Mouse (Mus musculus): ENCODE data around the gene Tbl1x.

DNA sequence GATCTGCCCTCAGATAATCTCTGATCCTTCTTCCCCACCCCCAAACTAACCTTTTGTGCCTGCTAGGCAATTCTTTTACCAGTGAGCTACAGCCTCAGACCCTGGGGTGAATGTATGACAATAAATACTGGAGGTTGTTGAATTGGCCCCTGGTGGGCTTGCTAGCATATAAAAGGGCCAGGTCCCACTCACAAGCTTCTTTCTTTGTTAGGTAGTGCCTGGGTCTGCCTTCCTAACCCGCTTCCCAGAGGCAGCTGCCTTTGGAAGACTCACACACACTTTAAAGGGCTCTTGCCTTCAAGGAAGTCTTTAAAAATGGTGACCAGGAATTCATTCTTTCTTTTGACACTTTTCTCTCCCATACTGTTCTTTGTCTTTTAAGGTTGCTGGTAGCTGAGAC is 14.4 kb downstream of the Tbl1x start:
- TF ChIP-seq POLR2A (IDR thresholded peaks at IDR 0.05; ENCODE audit: insufficient read depth, low read length), result no peak
- TF ChIP-seq CTCF (IDR thresholded peaks at IDR 0.05; ENCODE audit: low read depth, low read length), result no peak
- TF ChIP-seq EP300 (IDR thresholded peaks at IDR 0.05; ENCODE audit: insufficient read depth, low read depth, low read length), result peak; percentile 60; the same call in 1 of the 2 replicates
